Comparison of ENCODE assay signal across 11 mouse cellular contexts in genomic region chr14:100607109-100607508, GRCm38 (mm10).
DNase-seq lines count a peak whose midpoint lies in the region; TF ChIP-seq lines count a peak whose summit lies in the region.
"Had no signal": no experiment of that assay in that cellular context is flagged by ENCODE, and none has a peak within 500 bp of the region (broad histone marks: within the 10 kb centered on the region; RNA-seq: fewer than 3 reads in every experiment).

No protein-coding gene starts in this region.

- intact Hi-C loops in left cerebral cortex, postnatal 4 days (cut with DNase I), result no loop called here
- intact Hi-C loops in gastrocnemius, adult 2 months (cut with DNase I), result no loop called here

- H3K4me3 ChIP-seq in gastrocnemius, adult 2 months, result no peak overlapping the region
- H3K4me3 ChIP-seq: midbrain, embryonic 15.5 days had no signal

- TF ChIP-seq CTCF in gastrocnemius, adult 2 months (IDR thresholded peaks at IDR 0.05), result no peak

- no peak overlapping the region for H3K27ac ChIP-seq in gastrocnemius, adult 2 months
- H3K27ac ChIP-seq: midbrain, embryonic 15.5 days; stomach, postnatal 0 days had no signal

- DNase-seq in cerebellum, postnatal 36 days, result peak; percentile 2 to 5
- DNase-seq in cerebellum, adult 9-11 months, result no peak
- peak; percentile 83 for DNase-seq in left cerebral cortex, postnatal 4 days
- DNase-seq in left cerebral cortex, adult 18-20 months (ENCODE audit: low spot score in 2 of 2), result no peak
- DNase-seq in gastrocnemius, adult 2 months, result peak; percentile 39
- peak; percentile 3 for DNase-seq in lung, postnatal 25 days (ENCODE audit: low spot score)
- DNase-seq in T-cell, adult 2 months (ENCODE audit: low spot score), result no peak
- DNase-seq in layer of hippocampus, adult 9-11 months, result no peak
- DNase-seq: kidney, postnatal 25 days had no signal

Comparison
In these comparisons a context has a peak if more than half of its experiments do, and no peak if none do; other contexts are left out.
1. DNase-seq: peak in cerebellum, postnatal 36 days (2 of 2), left cerebral cortex, postnatal 4 days (single experiment), gastrocnemius, adult 2 months (single experiment) and lung, postnatal 25 days (single experiment); none in cerebellum, adult 9-11 months (single experiment), left cerebral cortex, adult 18-20 months (0 of 2), T-cell, adult 2 months (single experiment) and layer of hippocampus, adult 9-11 months (single experiment).